Mouse (Mus musculus): ENCODE measurements at regions not wholly inside any gene's neighbourhood (a gene's known extent, or its start where the extent isn't known, plus 50 kb on each side); places are given as distances from the start of the nearest gene placed in this dataset.

- Histone ChIP-seq H3K36me3 (ENCODE audit: control insufficient read depth, insufficient read depth, low read length) (no peaks in the 10 kb centered on the region), H3K9me3 (ENCODE audit: control insufficient read depth, low read length) (no peaks in the 10 kb centered on the region), H3K4me1 (replicated peaks; ENCODE audit: control insufficient read depth, insufficient read depth, low read length) (peaks cover 7% of the 10 kb centered on the region; the same call in 1 of the 2 replicates), H3K4me3 (ENCODE audit: low read depth, low read length) (no peak overlapping the region), H3K9ac (ENCODE audit: low read depth, low read length) (no peak overlapping the region), H3K4me2 (no peak overlapping the region), H3K27ac (ENCODE audit: low read depth, low read length) (no peak overlapping the region), H3K27me3 (replicated peaks; ENCODE audit: control insufficient read depth, insufficient read depth, low read length) (peaks cover 12% of the 10 kb centered on the region)
- no peak for ATAC-seq (replicated peaks; ENCODE audit: low FRiP score)
- DNase-seq (ENCODE audit: low spot score) = no peak
- WGBS = 54% methylated on average over 32 of the region's 32 CpGs
These were observed 138.3 kb upstream of the Med13l start for GRCm38 (mm10) chr5:118421884-118422821.

- no peak overlapping the region for H3K4me3 ChIP-seq (ENCODE audit: low read depth, low read length)
- no peak overlapping the region for H3K9ac ChIP-seq (ENCODE audit: low read depth, low read length)
- H3K4me1 ChIP-seq (replicated peaks; ENCODE audit: control insufficient read depth, insufficient read depth, low read length) = peaks cover 7% of the 10 kb centered on the region; the same call in 1 of the 2 replicates
- WGBS = 58% methylated on average over 3 of the region's 3 CpGs
- ATAC-seq (replicated peaks; ENCODE audit: low FRiP score) = no peak
- no peaks in the 10 kb centered on the region for H3K9me3 ChIP-seq (ENCODE audit: control insufficient read depth, low read length)
- no peak overlapping the region for H3K4me2 ChIP-seq
- no peak for DNase-seq (ENCODE audit: low spot score)
- H3K36me3 ChIP-seq (ENCODE audit: control insufficient read depth, insufficient read depth, low read length) = no peaks in the 10 kb centered on the region
- peaks cover 12% of the 10 kb centered on the region for H3K27me3 ChIP-seq (replicated peaks; ENCODE audit: control insufficient read depth, insufficient read depth, low read length)
- no peak overlapping the region for H3K27ac ChIP-seq (ENCODE audit: low read depth, low read length)
These were observed 136.3 kb upstream of the Med13l start for GRCm38 (mm10) chr5:118424177-118424576.

- no peak for ATAC-seq (replicated peaks; ENCODE audit: low FRiP score)
- no peak overlapping the region for H3K9ac ChIP-seq (ENCODE audit: low read depth, low read length)
- 52% methylated on average over 9 of the region's 9 CpGs for WGBS
- H3K9me3 ChIP-seq (ENCODE audit: control insufficient read depth, low read length) = no peaks in the 10 kb centered on the region
- no peak overlapping the region for H3K4me3 ChIP-seq (ENCODE audit: low read depth, low read length)
- H3K36me3 ChIP-seq (ENCODE audit: control insufficient read depth, insufficient read depth, low read length) = no peaks in the 10 kb centered on the region
- DNase-seq (ENCODE audit: low spot score) = no peak
- H3K4me1 ChIP-seq (replicated peaks; ENCODE audit: control insufficient read depth, insufficient read depth, low read length) = no peaks in the 10 kb centered on the region
- H3K27me3 ChIP-seq (replicated peaks; ENCODE audit: control insufficient read depth, insufficient read depth, low read length) = peaks cover 12% of the 10 kb centered on the region
- no peak overlapping the region for H3K27ac ChIP-seq (ENCODE audit: low read depth, low read length)
- H3K4me2 ChIP-seq = no peak overlapping the region
These were observed 135.5 kb upstream of the Med13l start for GRCm38 (mm10) chr5:118424764-118425568.

- no peak overlapping the region for H3K4me2 ChIP-seq
- ATAC-seq (replicated peaks; ENCODE audit: low FRiP score) (no peak), DNase-seq (ENCODE audit: low spot score) (no peak)
- no peaks in the 10 kb centered on the region for H3K9me3 ChIP-seq (ENCODE audit: control insufficient read depth, low read length)
- H3K4me3 ChIP-seq (ENCODE audit: low read depth, low read length) = no peak overlapping the region
- WGBS = 60% methylated on average over 5 of the region's 5 CpGs
- H3K4me1 ChIP-seq (replicated peaks; ENCODE audit: control insufficient read depth, insufficient read depth, low read length) = no peaks in the 10 kb centered on the region
- H3K36me3 ChIP-seq (ENCODE audit: control insufficient read depth, insufficient read depth, low read length) = no peaks in the 10 kb centered on the region
- no peak overlapping the region for H3K9ac ChIP-seq (ENCODE audit: low read depth, low read length)
- H3K27me3 ChIP-seq (replicated peaks; ENCODE audit: control insufficient read depth, insufficient read depth, low read length) = peaks cover 12% of the 10 kb centered on the region
- H3K27ac ChIP-seq (ENCODE audit: low read depth, low read length) = no peak overlapping the region
These were observed 133.8 kb upstream of the Med13l start for GRCm38 (mm10) chr5:118426673-118427072.

DNA sequence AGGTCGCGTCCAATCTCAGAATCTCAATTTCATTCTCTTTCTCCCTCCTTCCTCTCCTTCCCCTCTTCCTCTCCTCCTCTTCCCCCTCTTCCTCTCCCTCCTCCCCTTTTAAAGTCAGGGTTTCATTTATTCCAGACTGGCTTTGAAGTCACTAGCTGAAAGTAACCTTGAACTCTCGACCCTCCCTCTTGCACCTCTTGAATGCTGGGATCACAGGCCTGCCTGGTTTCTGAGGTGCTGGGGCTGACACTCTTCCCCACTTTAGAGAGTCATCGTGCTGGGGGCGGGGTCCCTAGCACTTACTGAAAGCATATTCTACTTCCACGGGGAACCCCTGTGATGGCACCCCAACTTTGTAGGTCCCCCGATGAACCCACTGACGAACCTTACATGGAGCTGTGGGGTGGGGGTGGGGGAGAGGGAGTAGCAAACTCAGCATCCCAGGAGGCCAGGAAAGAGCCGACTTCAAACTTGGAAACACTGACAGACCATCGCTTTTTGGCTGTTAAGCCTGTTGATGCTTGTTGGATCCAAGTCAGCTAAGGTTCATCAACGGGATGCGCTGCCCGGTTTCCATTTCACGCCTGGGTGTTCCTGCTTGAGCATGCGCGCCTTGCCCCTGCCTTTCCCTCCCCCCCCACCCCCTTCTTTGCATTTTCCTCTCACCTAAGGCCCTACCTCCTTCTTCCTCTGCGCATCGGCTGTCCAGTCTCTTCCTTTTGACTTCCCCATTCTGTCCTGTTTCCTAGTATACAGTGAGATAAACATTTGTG, 132.0 kb upstream of the Med13l start:
- Histone ChIP-seq H3K4me1 (replicated peaks; ENCODE audit: control insufficient read depth, insufficient read depth, low read length) (no peaks in the 10 kb centered on the region), H3K4me2 (no peak overlapping the region), H3K36me3 (ENCODE audit: control insufficient read depth, insufficient read depth, low read length) (no peaks in the 10 kb centered on the region), H3K9me3 (ENCODE audit: control insufficient read depth, low read length) (no peaks in the 10 kb centered on the region), H3K27ac (ENCODE audit: low read depth, low read length) (no peak overlapping the region), H3K27me3 (replicated peaks; ENCODE audit: control insufficient read depth, insufficient read depth, low read length) (peaks cover 12% of the 10 kb centered on the region), H3K9ac (ENCODE audit: low read depth, low read length) (no peak overlapping the region), H3K4me3 (ENCODE audit: low read depth, low read length) (no peak overlapping the region)
- 65% methylated on average over 18 of the region's 18 CpGs for WGBS
- no peak for ATAC-seq (replicated peaks; ENCODE audit: low FRiP score)
- no peak for DNase-seq (ENCODE audit: low spot score)

- no peak for DNase-seq (ENCODE audit: low spot score)
These were observed 126.9 kb upstream of the Med13l start for GRCm38 (mm10) chr5:118433599-118433998.

GRCm38 (mm10) chr5:118434718-118435555, 125.5 kb upstream of the Med13l start:
- H3K27me3 ChIP-seq (replicated peaks; ENCODE audit: control insufficient read depth, insufficient read depth, low read length) = peaks cover 22% of the 10 kb centered on the region
- H3K36me3 ChIP-seq (ENCODE audit: control insufficient read depth, insufficient read depth, low read length) = no peaks in the 10 kb centered on the region
- WGBS = 33% methylated on average over 20 of the region's 20 CpGs
- no peak overlapping the region for H3K27ac ChIP-seq (ENCODE audit: low read depth, low read length)
- no peak for ATAC-seq (replicated peaks; ENCODE audit: low FRiP score)
- H3K4me2 ChIP-seq = peak overlapping the region; percentile 6; the same call in 1 of the 2 replicates
- H3K4me3 ChIP-seq (ENCODE audit: low read depth, low read length) = no peak overlapping the region
- no peak overlapping the region for H3K9ac ChIP-seq (ENCODE audit: low read depth, low read length)
- peaks cover 11% of the 10 kb centered on the region for H3K4me1 ChIP-seq (replicated peaks; ENCODE audit: control insufficient read depth, insufficient read depth, low read length)
- no peaks in the 10 kb centered on the region for H3K9me3 ChIP-seq (ENCODE audit: control insufficient read depth, low read length)
- DNase-seq (ENCODE audit: low spot score) = no peak

More at GRCm38 (mm10) chr5:118433599-118433998, 126.9 kb upstream of the Med13l start:
- Histone ChIP-seq H3K9ac (ENCODE audit: low read depth, low read length) (no peak overlapping the region), H3K27me3 (replicated peaks; ENCODE audit: control insufficient read depth, insufficient read depth, low read length) (peaks cover 22% of the 10 kb centered on the region), H3K4me1 (replicated peaks; ENCODE audit: control insufficient read depth, insufficient read depth, low read length) (peaks cover 11% of the 10 kb centered on the region), H3K27ac (ENCODE audit: low read depth, low read length) (no peak overlapping the region), H3K4me3 (ENCODE audit: low read depth, low read length) (no peak overlapping the region), H3K36me3 (ENCODE audit: control insufficient read depth, insufficient read depth, low read length) (no peaks in the 10 kb centered on the region), H3K4me2 (no peak overlapping the region), H3K9me3 (ENCODE audit: control insufficient read depth, low read length) (no peaks in the 10 kb centered on the region)
- no peak for ATAC-seq (replicated peaks; ENCODE audit: low FRiP score)
- WGBS = 66% methylated on average over 4 of the region's 4 CpGs
